Mouse (Mus musculus) heart, embryonic 16.5 days (tissue): ENCODE results near the gene Notch1. TPM values are rescaled to one million over a fixed set of nuclear protein-coding genes. Genes with fewer than 3 reads are reported as not detected.

Source experiments
- microRNA-seq: library from miRNA; unstranded; fragments of <30 nt; microRNA quantifications from one replicate; pipeline ENCODE4, GENCODE M21; 2017
- polyA plus RNA-seq: library from polyadenylated mRNA; unstranded; fragments of >200 nt; fragmentation: Nextera tagmentation; extraction: Ambion mirVana; gene quantifications from 2 replicates; pipeline ENCODE4 v1.2.1, GENCODE M21; 2015

Gene Notch1
- polyA plus RNA-seq, 1 experiment from 2014 or later = 21.8 TPM

Small RNA genes within 50 kb of the gene (microRNA-seq; reads per million reads assigned to microRNA genes)
- gene Mir6996 = not detected

Other genes starting within 250 kb of the Notch1 start
- 0.10 and 0.13 TPM in 2 replicates for gene Ccdc187, start 222.1 kb downstream of the Notch1 start, polyA plus RNA-seq
- 102 and 104 TPM in 2 replicates for gene Gpsm1, start 201.1 kb downstream of the Notch1 start, polyA plus RNA-seq
- gene Dnlz, start 164.6 kb downstream of the Notch1 start, polyA plus RNA-seq = 23.1 and 24.9 TPM in 2 replicates
- 1.0 and 1.2 TPM in 2 replicates for gene Card9, start 155.7 kb downstream of the Notch1 start, polyA plus RNA-seq
- 14.8 and 18.5 TPM in 2 replicates for gene Snapc4, start 136.0 kb downstream of the Notch1 start, polyA plus RNA-seq
- 81.4 and 86.0 TPM in 2 replicates for gene Entr1, start 127.3 kb downstream of the Notch1 start, polyA plus RNA-seq
- gene Pmpca, start 127.3 kb downstream of the Notch1 start, polyA plus RNA-seq = 118 and 119 TPM in 2 replicates
- 15.0 and 15.3 TPM in 2 replicates for gene Inpp5e, start 107.5 kb downstream of the Notch1 start, polyA plus RNA-seq
- gene Sec16a, start 71.4 kb downstream of the Notch1 start, polyA plus RNA-seq = 14.5 and 14.8 TPM in 2 replicates
- gene Egfl7, start 63.4 kb upstream of the Notch1 start, polyA plus RNA-seq = 188 and 216 TPM in 2 replicates
- not detected in 2 replicates for gene Gm20532, start 70.0 kb upstream of the Notch1 start, polyA plus RNA-seq
- gene Agpat2, start 87.8 kb upstream of the Notch1 start, polyA plus RNA-seq = 25.9 and 28.5 TPM in 2 replicates
- gene Fam69b, start 111.8 kb upstream of the Notch1 start, polyA plus RNA-seq = 12.5 and 15.8 TPM in 2 replicates
- gene Lcn4, start 154.6 kb upstream of the Notch1 start, polyA plus RNA-seq = not detected in 2 replicates